Mouse (Mus musculus) C2C12 (cell line): ENCODE measurements around the gene Eif4g3.

ENCODE experiments used
- CEBPB ChIP-seq: IDR thresholded peaks from one replicate; pipeline ENCODE4 v1.6.1; 2011; ENCODE audit warnings: low read depth, mild to moderate bottlenecking, control low read depth, moderate library complexity
- CTCF ChIP-seq: IDR thresholded peaks from one replicate; pipeline ENCODE4 v1.5.1; 2011; ENCODE audit not compliant: control insufficient read depth, insufficient read depth, insufficient read length
- MAX ChIP-seq: IDR thresholded peaks from one replicate; pipeline ENCODE4 v1.6.1; 2011; ENCODE audit warnings: mild to moderate bottlenecking, control low read depth
- MYOD1 ChIP-seq: IDR thresholded peaks from one replicate; pipeline ENCODE4 v1.6.1; 2011; ENCODE audit warnings: low read depth; ENCODE audit not compliant: control insufficient read depth, insufficient read length
- USF1 ChIP-seq: IDR thresholded peaks from one replicate; pipeline ENCODE4 v1.6.1; 2011; ENCODE audit warnings: low read depth, mild to moderate bottlenecking, control low read depth, moderate library complexity

- TF ChIP-seq MAX, result no peak
- no peak for TF ChIP-seq CTCF
- no peak for TF ChIP-seq CEBPB
- TF ChIP-seq MYOD1, result no peak
- TF ChIP-seq USF1, result no peak
These were observed 2.6 kb downstream of the Eif4g3 start for GRCm38 (mm10) chr4:137995399-137995798.
